Mouse (Mus musculus): Measurements from ENCODE around the gene Hmcn2. TPM values are rescaled to one million over a fixed set of nuclear protein-coding genes. Genes with fewer than 3 reads are reported as not detected.

The Hmcn2 gene
- polyA plus RNA-seq, 1 experiment from 2014 or later, result 0.20 TPM

DNA sequence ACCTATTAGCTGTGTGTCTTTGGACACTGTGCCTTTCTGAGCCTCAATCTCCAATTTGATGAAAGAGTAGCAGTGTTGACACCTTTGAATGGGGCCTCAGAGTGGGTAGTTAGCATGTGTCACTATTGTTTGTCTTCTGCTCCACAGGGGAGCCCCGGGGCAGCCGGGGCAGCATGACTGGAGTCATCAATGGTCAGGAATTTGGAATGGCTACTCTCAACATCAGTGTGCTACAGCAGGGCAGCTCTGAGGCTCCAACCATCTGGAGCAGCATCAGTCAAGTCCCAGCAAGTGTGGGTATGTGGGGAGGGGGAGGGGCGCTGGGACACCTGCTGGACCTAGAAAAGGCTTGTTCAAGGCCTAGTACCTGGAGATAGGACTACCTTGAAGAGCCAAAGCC lies 136.4 kb downstream of the Hmcn2 start:
- TF ChIP-seq CTCF (IDR thresholded peaks at IDR 0.05; ENCODE audit: low read depth) (no peak), EP300 (IDR thresholded peaks at IDR 0.05; ENCODE audit: low read depth) (no peak)

DNA sequence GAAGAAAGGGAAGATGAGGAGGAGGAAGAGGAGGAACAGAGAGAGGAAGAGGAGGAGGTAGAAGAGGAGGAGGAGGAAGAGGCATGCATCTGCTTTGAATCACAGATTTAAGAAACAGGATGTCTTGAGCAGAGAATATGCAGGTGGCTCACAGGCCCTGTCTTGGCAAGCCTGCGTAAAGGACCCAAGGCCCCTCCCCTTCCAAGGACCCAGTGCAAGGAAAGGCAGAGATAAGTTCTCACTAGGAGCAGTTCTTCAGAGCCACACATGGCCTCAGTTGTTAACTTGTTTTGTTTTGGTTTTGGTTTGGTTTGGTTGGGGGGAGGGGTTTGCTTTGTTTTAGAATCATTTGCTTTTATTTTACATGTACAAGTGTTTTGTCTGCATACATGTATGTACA lies 137.3 kb downstream of the Hmcn2 start:
- DNase-seq (no peak), ATAC-seq (no peak)
- H3K4me3 ChIP-seq (ENCODE audit: low read depth, low read length), result no peak overlapping the region
- no peaks in the 10 kb centered on the region for H3K27me3 ChIP-seq (ENCODE audit: insufficient read depth, low read length)
- H3K9me3 ChIP-seq (ENCODE audit: low read length), result no peaks in the 10 kb centered on the region
- peaks cover 43% of the 10 kb centered on the region for H3K4me1 ChIP-seq (ENCODE audit: insufficient read depth)
- H3K27ac ChIP-seq (ENCODE audit: low read depth), result no peak overlapping the region
- H3K4me2 ChIP-seq (ENCODE audit: low read depth, low read length), result no peak overlapping the region
- TF ChIP-seq EP300 (IDR thresholded peaks at IDR 0.05; ENCODE audit: low read depth) (no peak), CTCF (IDR thresholded peaks at IDR 0.05; ENCODE audit: low read depth) (no peak)
- WGBS (ENCODE audit: insufficient replicate concordance), result 32% methylated on average over 1 of the region's 1 CpGs
- H3K9ac ChIP-seq (replicated peaks), result no peak overlapping the region
- no peaks in the 10 kb centered on the region for H3K36me3 ChIP-seq (replicated peaks; ENCODE audit: insufficient read depth, low read length)

More for the DNA sequence above, 136.4 kb downstream of the Hmcn2 start:
- ATAC-seq (no peak), DNase-seq (no peak)
- Histone ChIP-seq H3K4me2 (ENCODE audit: low read depth, low read length) (no peak overlapping the region), H3K4me1 (ENCODE audit: insufficient read depth) (peaks cover 41% of the 10 kb centered on the region), H3K4me3 (ENCODE audit: low read depth, low read length) (no peak overlapping the region), H3K9ac (replicated peaks) (no peak overlapping the region), H3K27ac (ENCODE audit: low read depth) (no peak overlapping the region), H3K9me3 (ENCODE audit: low read length) (no peaks in the 10 kb centered on the region), H3K36me3 (replicated peaks; ENCODE audit: insufficient read depth, low read length) (no peaks in the 10 kb centered on the region), H3K27me3 (ENCODE audit: insufficient read depth, low read length) (no peaks in the 10 kb centered on the region)
- WGBS (ENCODE audit: insufficient replicate concordance), result 76% methylated on average over 3 of the region's 3 CpGs

- ATAC-seq (peak; percentile 7; the same call in 1 of the 2 replicates), DNase-seq (no peak)
- Histone ChIP-seq H3K9ac (replicated peaks) (no peak overlapping the region), H3K4me2 (ENCODE audit: low read depth, low read length) (peak overlapping the region; percentile 2; the same call in 1 of the 2 replicates), H3K27me3 (ENCODE audit: insufficient read depth, low read length) (no peaks in the 10 kb centered on the region), H3K27ac (ENCODE audit: low read depth) (no peak overlapping the region), H3K9me3 (ENCODE audit: low read length) (no peaks in the 10 kb centered on the region), H3K36me3 (replicated peaks; ENCODE audit: insufficient read depth, low read length) (no peaks in the 10 kb centered on the region), H3K4me3 (ENCODE audit: low read depth, low read length) (no peak overlapping the region), H3K4me1 (ENCODE audit: insufficient read depth) (peaks cover 43% of the 10 kb centered on the region)
- TF ChIP-seq EP300 (IDR thresholded peaks at IDR 0.05; ENCODE audit: low read depth) (no peak), CTCF (IDR thresholded peaks at IDR 0.05; ENCODE audit: low read depth) (no peak)
- 65% methylated on average over 13 of the region's 13 CpGs for WGBS (ENCODE audit: insufficient replicate concordance)
Measured at GRCm38 (mm10) chr2:31453011-31453410, 138.8 kb downstream of the Hmcn2 start.

- no peaks in the 10 kb centered on the region for H3K36me3 ChIP-seq (replicated peaks; ENCODE audit: insufficient read depth, low read length)
- TF ChIP-seq EP300 (IDR thresholded peaks at IDR 0.05; ENCODE audit: low read depth), result no peak
- no peak for TF ChIP-seq CTCF (IDR thresholded peaks at IDR 0.05; ENCODE audit: low read depth)
- H3K27ac ChIP-seq (ENCODE audit: low read depth), result peak overlapping the region; percentile 44
- DNase-seq (peak; percentile 69), ATAC-seq (peak; percentile 28)
- no peak overlapping the region for H3K4me3 ChIP-seq (ENCODE audit: low read depth, low read length)
- peak overlapping the region; percentile 2; the same call in 1 of the 2 replicates for H3K4me2 ChIP-seq (ENCODE audit: low read depth, low read length)
- peak overlapping the region; percentile 7; the same call in 1 of the 2 replicates for H3K9ac ChIP-seq (replicated peaks)
- no peaks in the 10 kb centered on the region for H3K9me3 ChIP-seq (ENCODE audit: low read length)
- WGBS (ENCODE audit: insufficient replicate concordance), result 44% methylated on average over 11 of the region's 11 CpGs
- peaks cover 40% of the 10 kb centered on the region for H3K4me1 ChIP-seq (ENCODE audit: insufficient read depth)
- H3K27me3 ChIP-seq (ENCODE audit: insufficient read depth, low read length), result no peaks in the 10 kb centered on the region
Measured at GRCm38 (mm10) chr2:31453559-31454177, 139.5 kb downstream of the Hmcn2 start.

DNA sequence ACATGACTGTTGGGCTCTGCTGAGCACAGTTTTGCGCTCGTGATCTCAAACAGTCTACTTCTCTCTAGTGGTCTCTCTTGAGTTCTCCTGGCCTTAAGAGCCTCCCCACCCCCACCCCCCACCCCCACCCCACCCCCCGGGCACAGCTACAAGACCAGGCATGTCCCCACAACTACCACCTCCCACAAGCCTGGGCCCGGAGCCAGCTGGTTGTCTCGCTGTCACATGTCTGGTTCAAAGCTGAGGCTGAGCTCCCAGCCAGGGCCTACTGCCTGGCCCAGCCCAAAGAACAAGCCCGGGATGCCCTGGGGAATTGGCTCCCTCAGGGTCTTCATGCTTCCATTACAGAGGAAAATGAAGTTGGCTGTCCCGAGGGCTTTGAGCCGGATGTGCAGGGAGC lies 140.1 kb downstream of the Hmcn2 start:
- peak overlapping the region; percentile 7; the same call in 1 of the 2 replicates for H3K9ac ChIP-seq (replicated peaks)
- H3K27ac ChIP-seq (ENCODE audit: low read depth), result peak overlapping the region; percentile 44
- WGBS (ENCODE audit: insufficient replicate concordance), result 50% methylated on average over 7 of the region's 8 CpGs
- DNase-seq (peak; percentile 66), ATAC-seq (no peak)
- H3K4me1 ChIP-seq (ENCODE audit: insufficient read depth), result peaks cover 34% of the 10 kb centered on the region
- TF ChIP-seq CTCF (IDR thresholded peaks at IDR 0.05; ENCODE audit: low read depth), result no peak
- no peak for TF ChIP-seq EP300 (IDR thresholded peaks at IDR 0.05; ENCODE audit: low read depth)
- H3K36me3 ChIP-seq (replicated peaks; ENCODE audit: insufficient read depth, low read length), result no peaks in the 10 kb centered on the region
- no peak overlapping the region; the same call in 1 of the 2 replicates for H3K4me2 ChIP-seq (ENCODE audit: low read depth, low read length)
- no peaks in the 10 kb centered on the region for H3K9me3 ChIP-seq (ENCODE audit: low read length)
- no peaks in the 10 kb centered on the region for H3K27me3 ChIP-seq (ENCODE audit: insufficient read depth, low read length)
- no peak overlapping the region for H3K4me3 ChIP-seq (ENCODE audit: low read depth, low read length)

DNA sequence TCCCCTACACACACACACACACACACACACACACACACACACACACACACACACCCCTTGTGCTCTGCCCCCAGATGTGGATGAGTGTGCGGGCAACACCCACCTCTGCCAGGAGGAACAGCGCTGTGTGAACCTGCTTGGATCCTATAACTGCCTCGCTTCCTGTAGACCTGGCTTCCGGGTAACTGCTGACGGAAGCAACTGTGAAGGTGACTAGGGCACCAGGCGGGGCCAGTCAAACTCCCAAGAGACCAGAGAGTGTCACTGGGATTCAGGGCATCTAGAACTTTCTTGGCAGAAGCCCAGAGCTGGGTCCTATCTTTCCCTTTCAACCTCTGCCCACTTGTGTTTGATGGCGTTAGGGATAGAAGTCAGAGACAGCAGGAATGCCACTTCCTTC lies 141.2 kb downstream of the Hmcn2 start:
- peaks cover 34% of the 10 kb centered on the region for H3K4me1 ChIP-seq (ENCODE audit: insufficient read depth)
- DNase-seq (no peak), ATAC-seq (no peak)
- H3K4me2 ChIP-seq (ENCODE audit: low read depth, low read length), result no peak overlapping the region
- H3K9ac ChIP-seq (replicated peaks), result 0 out of 2 replicates have a peak overlapping the region, but pooled peaks have one; percentile 1
- H3K4me3 ChIP-seq (ENCODE audit: low read depth, low read length), result no peak overlapping the region
- no peaks in the 10 kb centered on the region for H3K36me3 ChIP-seq (replicated peaks; ENCODE audit: insufficient read depth, low read length)
- peaks cover 6% of the 10 kb centered on the region; the same call in 1 of the 2 replicates for H3K27me3 ChIP-seq (ENCODE audit: insufficient read depth, low read length)
- 0 out of 2 replicates have a peak overlapping the region, but pooled peaks have one; percentile 44 for H3K27ac ChIP-seq (ENCODE audit: low read depth)
- TF ChIP-seq CTCF (IDR thresholded peaks at IDR 0.05; ENCODE audit: low read depth) (no peak), EP300 (IDR thresholded peaks at IDR 0.05; ENCODE audit: low read depth) (no peak)
- WGBS (ENCODE audit: insufficient replicate concordance), result 81% methylated on average over 7 of the region's 7 CpGs
- no peaks in the 10 kb centered on the region for H3K9me3 ChIP-seq (ENCODE audit: low read length)

Measured in liver, postnatal 0 days (tissue).